Mouse (Mus musculus): ENCODE measurements around the gene Gm10128.
"Not testable (repeated sequence)": the region's sequence is repeated elsewhere in the genome, so short reads cannot be mapped to it uniquely, and the experiment has no call there.

GRCm38 (mm10) chr14:7643872-7644271, at the start of gene Gm10128:
- not testable (repeated sequence) for TF ChIP-seq GATA1, TAL1 (IDR thresholded peaks at IDR 0.05; ENCODE audit: low read length)
